ENCODE assay signal across 11 mouse cellular contexts in genomic region chr15:27997917-27998316, GRCm38 (mm10). TPM values are rescaled to one million over a fixed set of nuclear protein-coding genes. Genes with fewer than 3 reads are reported as not detected.
A peak's percentile ranks its signal among the peaks of the same experiment; 100 is the strongest.
DNase-seq lines count a peak whose midpoint lies in the region; ATAC-seq and TF ChIP-seq lines count a peak whose summit lies in the region.
"Had no signal": no experiment of that assay in that cellular context is flagged by ENCODE, and none has a peak within 500 bp of the region (broad histone marks: within the 10 kb centered on the region; RNA-seq: fewer than 3 reads in every experiment).

No protein-coding gene starts in this region.

- WGBS in heart, embryonic 10.5 days, result 20% methylated on average over 8 of the region's 8 CpGs
- WGBS in lung, embryonic 16.5 days, result 7% methylated on average over 8 of the region's 8 CpGs
- WGBS in kidney, embryonic 14.5 days, result 7% methylated on average over 8 of the region's 8 CpGs
- WGBS in stomach, postnatal 0 days, result 31% methylated on average over 8 of the region's 8 CpGs

- TF ChIP-seq EP300 in stomach, postnatal 0 days (optimal IDR thresholded peaks at IDR 0.05), result no peak

- no peaks in the 10 kb centered on the region for H3K27me3 ChIP-seq in heart, embryonic 10.5 days (ENCODE audit: insufficient read depth, poor library complexity, severe bottlenecking)
- no peaks in the 10 kb centered on the region for H3K27me3 ChIP-seq in lung, embryonic 16.5 days (ENCODE audit: control insufficient read depth, insufficient read depth, low read depth, low read length)
- no peaks in the 10 kb centered on the region for H3K27me3 ChIP-seq in kidney, embryonic 14.5 days (ENCODE audit: control insufficient read depth, insufficient read depth, low read length)
- no peaks in the 10 kb centered on the region for H3K27me3 ChIP-seq in stomach, postnatal 0 days (ENCODE audit: control insufficient read depth, insufficient read depth, low read length)
- H3K27me3 ChIP-seq: CH12.LX had no signal

- H3K4me1 ChIP-seq in heart, embryonic 10.5 days, result peaks cover 82% of the 10 kb centered on the region
- peaks cover 72% of the 10 kb centered on the region for H3K4me1 ChIP-seq in lung, embryonic 16.5 days (replicated peaks; ENCODE audit: control insufficient read depth, insufficient read depth, low read length)
- H3K4me1 ChIP-seq in kidney, embryonic 14.5 days (ENCODE audit: control insufficient read depth, insufficient read depth, low read length), result peaks cover 53% of the 10 kb centered on the region
- H3K4me1 ChIP-seq in stomach, postnatal 0 days (replicated peaks; ENCODE audit: control insufficient read depth, insufficient read depth), result peaks cover 15% of the 10 kb centered on the region

- no peak overlapping the region for H3K9ac ChIP-seq in lung, embryonic 16.5 days (ENCODE audit: low read length)
- no peak overlapping the region for H3K9ac ChIP-seq in kidney, embryonic 14.5 days (ENCODE audit: low read depth, low read length)
- no peak overlapping the region for H3K9ac ChIP-seq in stomach, postnatal 0 days (ENCODE audit: low read length)

- intact Hi-C loops in heart, postnatal 36 days (cut with DNase I), result loop anchor here (2.0 kb wide), 1 partner anchor 27 kb away; the partner anchor contains the start of gene Trio

- ATAC-seq in lung, embryonic 16.5 days (ENCODE audit: low read depth), result peak; percentile 7; the same call in 1 of the 2 replicates
- ATAC-seq in kidney, embryonic 14.5 days (ENCODE audit: low FRiP score, low TSS enrichment), result no peak
- no peak for ATAC-seq in stomach, postnatal 0 days (ENCODE audit: low FRiP score, low TSS enrichment)
- ATAC-seq in monocyte, adult 5-6 weeks (replicated peaks; ENCODE audit: insufficient number of reproducible peaks, low FRiP score, low TSS enrichment, poor library complexity, severe bottlenecking), result no peak

- 0 out of 2 replicates have a peak, but pooled peaks have one; percentile 20 for TF ChIP-seq CTCF in stomach, postnatal 0 days (IDR thresholded peaks at IDR 0.05; ENCODE audit: low read depth)

- H3K9me3 ChIP-seq in heart, embryonic 10.5 days, result no peaks in the 10 kb centered on the region
- H3K9me3 ChIP-seq in lung, embryonic 16.5 days (ENCODE audit: control insufficient read depth, low read length), result no peaks in the 10 kb centered on the region
- H3K9me3 ChIP-seq in kidney, embryonic 14.5 days (ENCODE audit: control insufficient read depth, low read length), result no peaks in the 10 kb centered on the region
- no peaks in the 10 kb centered on the region for H3K9me3 ChIP-seq in stomach, postnatal 0 days (ENCODE audit: control insufficient read depth, low read length)
- H3K9me3 ChIP-seq: forebrain, embryonic 10.5 days had no signal

- no peak for DNase-seq in heart, embryonic 10.5 days (ENCODE audit: low spot score)
- DNase-seq in heart, postnatal 36 days, result no peak
- DNase-seq in lung, postnatal 14 days, result no peak
- DNase-seq in stomach, postnatal 0 days (ENCODE audit: low spot score), result no peak
- DNase-seq in left cerebral cortex, adult 18-20 months (ENCODE audit: low spot score in 2 of 2), result no peak
- DNase-seq: thymus, postnatal 4 days had no signal

- H3K27ac ChIP-seq in heart, embryonic 10.5 days, result no peak overlapping the region
- peak overlapping the region; percentile 17 for H3K27ac ChIP-seq in lung, embryonic 16.5 days (ENCODE audit: low read length)
- 0 out of 2 replicates have a peak overlapping the region, but pooled peaks have one; percentile 24 for H3K27ac ChIP-seq in kidney, embryonic 14.5 days (ENCODE audit: low read depth, low read length)
- H3K27ac ChIP-seq in stomach, postnatal 0 days (replicated peaks), result no peak overlapping the region

- peaks cover 5% of the 10 kb centered on the region; the same call in 1 of the 2 replicates for H3K36me3 ChIP-seq in heart, embryonic 10.5 days
- no peaks in the 10 kb centered on the region for H3K36me3 ChIP-seq in lung, embryonic 16.5 days (ENCODE audit: control insufficient read depth, insufficient read depth, low read length)
- no peaks in the 10 kb centered on the region for H3K36me3 ChIP-seq in kidney, embryonic 14.5 days (ENCODE audit: control insufficient read depth, insufficient read depth, low read length)
- H3K36me3 ChIP-seq in stomach, postnatal 0 days (ENCODE audit: control insufficient read depth, insufficient read depth, low read length), result no peaks in the 10 kb centered on the region

- peak overlapping the region; percentile 29 for H3K4me3 ChIP-seq in heart, embryonic 10.5 days
- H3K4me3 ChIP-seq in lung, embryonic 16.5 days (ENCODE audit: low read length), result no peak overlapping the region
- H3K4me3 ChIP-seq in kidney, embryonic 14.5 days (ENCODE audit: low read length), result no peak overlapping the region
- no peak overlapping the region for H3K4me3 ChIP-seq in stomach, postnatal 0 days (ENCODE audit: low read depth, low read length)
- H3K4me3 ChIP-seq: forebrain, embryonic 10.5 days had no signal

- 0 out of 2 replicates have a peak overlapping the region, but pooled peaks have one; percentile 8 for H3K4me2 ChIP-seq in lung, embryonic 16.5 days (ENCODE audit: low read depth, low read length)
- H3K4me2 ChIP-seq in kidney, embryonic 14.5 days (replicated peaks; ENCODE audit: low read depth, low read length), result no peak overlapping the region
- H3K4me2 ChIP-seq in stomach, postnatal 0 days (replicated peaks; ENCODE audit: low read depth), result no peak overlapping the region

RNA-seq across cellular contexts. Expression of gene Trio, which starts 27.7 kb away (rescaled TPM):
- polyA plus RNA-seq in heart, embryonic 10.5 days (2016; fragmentation: Nextera tagmentation; extraction: Ambion mirVana), result 12.7 and 22.7 TPM in 2 replicates
- 10 to 100 TPM; 34.6 to 39.9 TPM for total RNA-seq in heart, postnatal 36 days (2021)
- 16.4 and 18.3 TPM in 2 replicates for polyA plus RNA-seq in lung, embryonic 16.5 days (2015; fragmentation: Nextera tagmentation; extraction: Ambion mirVana)
- 37.8 and 42.1 TPM in 2 replicates for polyA plus RNA-seq in kidney, embryonic 14.5 days (2014; fragmentation: Nextera tagmentation; extraction: Ambion mirVana)
- polyA plus RNA-seq in stomach, postnatal 0 days (2015; fragmentation: Nextera tagmentation; extraction: Ambion mirVana), result 8.7 and 8.8 TPM in 2 replicates
- 100 to 1,000 TPM; 207 to 235 TPM for total RNA-seq in left cerebral cortex, adult 18-20 months (2021)
- total RNA-seq in monocyte, adult 5-6 weeks (2017), result 27.7 to 49.9 TPM (median 33.9 TPM) in 3 replicates

Comparison
In these comparisons a context has a peak if more than half of its experiments do, and no peak if none do; other contexts are left out.
1. H3K27ac ChIP-seq: peak in lung, embryonic 16.5 days (single experiment) and kidney, embryonic 14.5 days (single experiment); none in heart, embryonic 10.5 days (single experiment) and stomach, postnatal 0 days (single experiment).